Mouse (Mus musculus): ENCODE measurements around the gene Plekhh3. TPM values are rescaled to one million over a fixed set of nuclear protein-coding genes. Genes with fewer than 3 reads are reported as not detected.

Plekhh3 gene
- total and polyA plus RNA-seq, 3 experiments: 1.5 to 3.8 (median 2.6) TPM

DNA sequence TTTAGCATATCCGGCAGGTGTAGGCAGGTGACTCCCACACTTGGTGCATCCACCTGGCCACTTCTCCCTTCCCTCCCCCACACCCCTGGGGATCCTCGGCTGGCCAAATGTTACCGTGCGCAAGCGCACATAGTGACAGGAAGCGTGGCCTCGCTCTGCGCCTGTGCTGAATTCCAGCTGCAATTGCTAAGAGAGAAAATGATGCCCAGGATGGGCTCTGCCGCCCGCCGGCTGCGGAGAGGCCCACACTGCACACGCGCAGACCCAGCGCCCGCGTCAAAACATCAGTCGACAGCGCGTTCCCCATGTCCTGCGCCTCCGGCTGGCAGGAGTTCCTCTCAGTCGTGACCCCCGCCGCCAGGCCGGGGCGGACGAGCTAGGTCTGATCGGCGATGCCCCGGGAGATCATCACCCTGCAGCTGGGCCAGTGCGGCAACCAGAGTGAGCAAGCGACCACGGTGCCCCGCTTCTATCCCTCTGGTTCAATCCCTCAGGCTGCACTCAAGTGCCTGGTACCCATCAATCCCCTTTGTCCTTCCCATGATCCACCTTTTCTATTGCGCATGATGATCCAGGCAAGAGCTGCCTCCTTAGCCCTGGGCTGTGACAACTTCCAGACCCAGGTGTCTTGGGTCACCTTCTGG, 15.3 kb downstream of the Plekhh3 start, which contains the start of gene Tubg2:
TSS of gene Tubg2 (plus strand) at position 180 of the 644 bp plus-strand sequence.
- Histone ChIP-seq H3K27me3 (ENCODE audit: insufficient read depth, low read length) (peaks cover 31% of the 10 kb centered on the region), H3K36me3 (replicated peaks) (no peaks in the 10 kb centered on the region), H3K9me3 (replicated peaks) (no peaks in the 10 kb centered on the region), H3K4me3 (ENCODE audit: low read depth, low read length) (no peak within 1 kb of the TSS), H3K4me1 (ENCODE audit: insufficient read depth, low read depth, low read length) (no peaks in the 10 kb centered on the region)
- DNase-seq (ENCODE audit: low spot score): no peak
- ATAC-seq (ENCODE audit: extremely low read depth, insufficient number of reproducible peaks, low FRiP score, poor library complexity, severe bottlenecking): no peak
- TF ChIP-seq CTCF (IDR thresholded peaks at IDR 0.05; ENCODE audit: low read depth, low read length): no peak
- no peak for TF ChIP-seq GATA2 (IDR thresholded peaks at IDR 0.05; ENCODE audit: borderline replicate concordance, low read depth, low read length)
- no peak for TF ChIP-seq GATA1 (IDR thresholded peaks at IDR 0.05; ENCODE audit: borderline replicate concordance, low read length)
- no peak for TF ChIP-seq TAL1 (conservative IDR thresholded peaks at IDR 0.05; ENCODE audit: low read depth, low read length)
- TF ChIP-seq POLR2AphosphoS5 (IDR thresholded peaks at IDR 0.05; ENCODE audit: insufficient replicate concordance, low read depth, low read length): no peak

DNA sequence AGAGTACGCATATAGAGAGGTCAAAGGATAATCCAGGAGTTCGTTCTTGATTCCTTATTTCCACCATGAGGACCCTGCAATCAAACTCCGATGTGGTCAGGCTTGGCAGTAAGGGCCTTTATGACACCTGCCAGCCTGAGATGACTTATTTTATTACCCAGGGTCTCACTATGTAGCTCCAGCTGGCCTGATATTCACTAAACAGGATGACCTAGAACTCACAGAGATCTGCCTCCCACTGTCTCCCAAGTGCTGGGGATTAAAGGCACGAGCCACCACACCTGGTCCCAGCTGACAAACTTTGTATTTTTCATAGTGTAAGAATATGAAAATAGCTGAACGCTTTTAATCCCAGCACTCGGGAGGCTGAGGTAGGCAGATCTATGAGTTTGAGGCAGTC, 16.0 kb downstream of the Plekhh3 start:
- no peaks in the 10 kb centered on the region for H3K4me1 ChIP-seq (ENCODE audit: insufficient read depth, low read depth, low read length)
- peaks cover 31% of the 10 kb centered on the region for H3K27me3 ChIP-seq (ENCODE audit: insufficient read depth, low read length)
- no peaks in the 10 kb centered on the region for H3K9me3 ChIP-seq (replicated peaks)
- ATAC-seq (ENCODE audit: extremely low read depth, insufficient number of reproducible peaks, low FRiP score, poor library complexity, severe bottlenecking): no peak
- no peak overlapping the region for H3K4me3 ChIP-seq (ENCODE audit: low read depth, low read length)
- TF ChIP-seq TAL1 (conservative IDR thresholded peaks at IDR 0.05; ENCODE audit: low read depth, low read length): no peak
- no peak for TF ChIP-seq GATA1 (IDR thresholded peaks at IDR 0.05; ENCODE audit: borderline replicate concordance, low read length)
- TF ChIP-seq CTCF (IDR thresholded peaks at IDR 0.05; ENCODE audit: low read depth, low read length): no peak
- no peak for TF ChIP-seq POLR2AphosphoS5 (IDR thresholded peaks at IDR 0.05; ENCODE audit: insufficient replicate concordance, low read depth, low read length)
- no peaks in the 10 kb centered on the region for H3K36me3 ChIP-seq (replicated peaks)
- no peak for DNase-seq (ENCODE audit: low spot score)

GRCm38 (mm10) chr11:101154648-101155047, 16.5 kb downstream of the Plekhh3 start:
- Histone ChIP-seq H3K9me3 (replicated peaks) (no peaks in the 10 kb centered on the region), H3K36me3 (replicated peaks) (no peaks in the 10 kb centered on the region), H3K4me3 (ENCODE audit: low read depth, low read length) (no peak overlapping the region), H3K4me1 (ENCODE audit: insufficient read depth, low read depth, low read length) (no peaks in the 10 kb centered on the region), H3K27me3 (ENCODE audit: insufficient read depth, low read length) (peaks cover 33% of the 10 kb centered on the region)
- TF ChIP-seq GATA2 (IDR thresholded peaks at IDR 0.05; ENCODE audit: borderline replicate concordance, low read depth, low read length) (no peak), GATA1 (IDR thresholded peaks at IDR 0.05; ENCODE audit: borderline replicate concordance, low read length) (no peak), TAL1 (conservative IDR thresholded peaks at IDR 0.05; ENCODE audit: low read depth, low read length) (no peak), POLR2AphosphoS5 (IDR thresholded peaks at IDR 0.05; ENCODE audit: insufficient replicate concordance, low read depth, low read length) (no peak), CTCF (IDR thresholded peaks at IDR 0.05; ENCODE audit: low read depth, low read length) (no peak)
- no peak for ATAC-seq (ENCODE audit: extremely low read depth, insufficient number of reproducible peaks, low FRiP score, poor library complexity, severe bottlenecking)
- DNase-seq (ENCODE audit: low spot score): no peak

- H3K36me3 ChIP-seq (replicated peaks): no peaks in the 10 kb centered on the region
- TF ChIP-seq GATA1 (IDR thresholded peaks at IDR 0.05; ENCODE audit: borderline replicate concordance, low read length): no peak
- no peak for TF ChIP-seq CTCF (IDR thresholded peaks at IDR 0.05; ENCODE audit: low read depth, low read length)
- TF ChIP-seq POLR2AphosphoS5 (IDR thresholded peaks at IDR 0.05; ENCODE audit: insufficient replicate concordance, low read depth, low read length): no peak
- no peak for TF ChIP-seq TAL1 (conservative IDR thresholded peaks at IDR 0.05; ENCODE audit: low read depth, low read length)
- no peak for TF ChIP-seq GATA2 (IDR thresholded peaks at IDR 0.05; ENCODE audit: borderline replicate concordance, low read depth, low read length)
- no peaks in the 10 kb centered on the region for H3K9me3 ChIP-seq (replicated peaks)
- peaks cover 8% of the 10 kb centered on the region; the same call in 1 of the 2 replicates for H3K4me1 ChIP-seq (ENCODE audit: insufficient read depth, low read depth, low read length)
- ATAC-seq (ENCODE audit: extremely low read depth, insufficient number of reproducible peaks, low FRiP score, poor library complexity, severe bottlenecking): no peak
- H3K4me3 ChIP-seq (ENCODE audit: low read depth, low read length): no peak overlapping the region
- no peak for DNase-seq (ENCODE audit: low spot score)
- peaks cover 36% of the 10 kb centered on the region for H3K27me3 ChIP-seq (ENCODE audit: insufficient read depth, low read length)
Observed at GRCm38 (mm10) chr11:101152825-101153224, 18.3 kb downstream of the Plekhh3 start.

DNA sequence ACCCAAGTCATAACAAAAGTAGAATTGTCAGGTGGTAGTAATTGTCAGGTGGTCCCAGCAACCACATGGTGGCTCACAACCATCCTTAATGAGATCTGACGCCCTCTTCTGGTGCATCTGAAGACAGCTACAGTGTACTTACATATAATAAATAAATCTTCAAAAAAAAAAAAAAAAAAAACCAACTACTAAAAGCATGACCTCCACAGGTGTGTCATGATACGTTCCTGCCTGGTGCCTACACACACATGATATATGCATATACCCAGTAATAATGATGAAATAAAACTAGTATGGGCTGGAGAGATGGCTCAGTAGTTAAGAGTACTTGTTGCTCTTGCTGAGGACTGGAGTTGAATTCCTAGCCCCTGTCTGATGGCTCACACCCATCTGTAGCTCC, 20.1 kb downstream of the Plekhh3 start:
- Histone ChIP-seq H3K27me3 (ENCODE audit: insufficient read depth, low read length) (peaks cover 29% of the 10 kb centered on the region), H3K4me1 (ENCODE audit: insufficient read depth, low read depth, low read length) (peaks cover 8% of the 10 kb centered on the region; the same call in 1 of the 2 replicates), H3K4me3 (ENCODE audit: low read depth, low read length) (no peak overlapping the region), H3K9me3 (replicated peaks) (no peaks in the 10 kb centered on the region), H3K36me3 (replicated peaks) (no peaks in the 10 kb centered on the region)
- ATAC-seq (ENCODE audit: extremely low read depth, insufficient number of reproducible peaks, low FRiP score, poor library complexity, severe bottlenecking) (no peak), DNase-seq (ENCODE audit: low spot score) (no peak)
- TF ChIP-seq TAL1 (conservative IDR thresholded peaks at IDR 0.05; ENCODE audit: low read depth, low read length): no peak
- no peak for TF ChIP-seq POLR2AphosphoS5 (IDR thresholded peaks at IDR 0.05; ENCODE audit: insufficient replicate concordance, low read depth, low read length)
- no peak for TF ChIP-seq CTCF (IDR thresholded peaks at IDR 0.05; ENCODE audit: low read depth, low read length)
- no peak for TF ChIP-seq GATA2 (IDR thresholded peaks at IDR 0.05; ENCODE audit: borderline replicate concordance, low read depth, low read length)
- no peak for TF ChIP-seq GATA1 (IDR thresholded peaks at IDR 0.05; ENCODE audit: borderline replicate concordance, low read length)

DNA sequence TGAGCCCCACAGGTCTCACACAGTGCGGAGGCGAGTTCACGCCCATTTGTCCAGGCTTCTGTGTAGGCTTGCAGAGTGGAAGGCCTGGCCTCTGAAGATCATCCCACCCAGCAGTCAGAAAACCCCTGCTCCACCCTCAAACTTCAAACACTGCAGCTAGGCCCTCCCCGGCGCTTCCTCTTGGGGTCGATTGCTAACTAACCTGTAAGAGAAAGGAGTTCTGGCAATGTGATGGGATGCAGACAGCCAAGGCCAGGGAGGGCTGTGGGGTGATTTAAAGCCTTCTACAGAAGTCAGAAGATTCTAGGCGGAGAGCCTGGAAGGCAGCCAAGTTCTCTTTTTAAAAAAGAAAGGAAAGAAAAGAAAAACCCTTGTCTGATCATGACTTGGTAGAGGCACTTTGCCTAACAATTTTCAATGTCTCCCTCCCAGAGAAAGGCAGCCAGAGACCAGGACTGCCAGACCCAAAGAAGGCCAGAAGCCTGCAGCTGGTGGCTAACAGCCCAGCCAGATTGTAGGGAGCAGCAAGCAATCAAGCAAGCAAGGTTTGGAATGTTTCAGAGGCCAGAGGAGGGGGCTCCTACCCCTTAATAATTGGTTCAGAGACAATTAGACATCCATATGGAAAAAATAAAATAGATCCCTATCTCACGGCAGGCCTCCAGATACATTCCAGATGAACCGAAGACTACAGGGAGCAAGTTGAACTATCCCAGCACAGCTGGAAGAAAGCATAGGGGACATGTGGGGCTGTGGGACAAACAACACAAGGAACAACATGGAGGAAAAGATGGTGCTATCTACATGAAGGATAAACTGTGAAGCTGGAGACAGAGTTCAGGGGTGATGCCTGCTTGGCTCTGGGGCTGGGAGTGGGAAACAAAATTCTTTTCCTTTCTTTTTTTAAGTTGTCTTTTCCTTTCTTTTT, 21.7 kb downstream of the Plekhh3 start:
- TF ChIP-seq CTCF (IDR thresholded peaks at IDR 0.05; ENCODE audit: low read depth, low read length): no peak
- no peak for TF ChIP-seq POLR2AphosphoS5 (IDR thresholded peaks at IDR 0.05; ENCODE audit: insufficient replicate concordance, low read depth, low read length)
- TF ChIP-seq GATA1 (IDR thresholded peaks at IDR 0.05; ENCODE audit: borderline replicate concordance, low read length): no peak
- no peak for DNase-seq (ENCODE audit: low spot score)

More for the DNA sequence above, 21.7 kb downstream of the Plekhh3 start:
- Histone ChIP-seq H3K4me3 (ENCODE audit: low read depth, low read length) (no peak overlapping the region), H3K27me3 (ENCODE audit: insufficient read depth, low read length) (peaks cover 23% of the 10 kb centered on the region), H3K36me3 (replicated peaks) (no peaks in the 10 kb centered on the region), H3K4me1 (ENCODE audit: insufficient read depth, low read depth, low read length) (peaks cover 8% of the 10 kb centered on the region; the same call in 1 of the 2 replicates), H3K9me3 (replicated peaks) (no peaks in the 10 kb centered on the region)
- ATAC-seq (ENCODE audit: extremely low read depth, insufficient number of reproducible peaks, low FRiP score, poor library complexity, severe bottlenecking): no peak

Measured in G1E (cell line).